Mouse (Mus musculus) erythroblast, adult 5-6 weeks (primary cell): ENCODE measurements around the gene Tjp1. TPM values are rescaled to one million over a fixed set of nuclear protein-coding genes. Genes with fewer than 3 reads are reported as not detected.

Experiments used
- ATAC-seq: replicated peaks from 2 replicates; pipeline ENCODE4 v1.8.0; 2016; ENCODE audit warnings: moderate number of reproducible peaks, mild to moderate bottlenecking, moderate TSS enrichment, inconsistent platforms; ENCODE audit not compliant: poor library complexity, low FRiP score, severe bottlenecking
- total RNA-seq, 2 experiments: library from RNA; stranded (forward) in 1 of 2; stranded (reverse) in 1 of 2; fragments of 150-400 nt in 1 of 2; fragments of 200-764, 138-1000 nt in 1 of 2; gene quantifications; 2 replicates each; pipeline versions ENCODE4 v1.2.3 to v1.2.4; 2015 to 2017; ENCODE audit warnings: low replicate concordance in 2 of 2

The Tjp1 gene
- 1.7 and 2.3 TPM in 2 replicates for total RNA-seq (2015; ENCODE audit: low replicate concordance)
- total RNA-seq (2017; ENCODE audit: low replicate concordance): 3.6 and 26.8 TPM in 2 replicates

GRCm38 (mm10) chr7:65527071-65528007 is at the start of gene Tjp1:
Tjp1 (minus strand) TSS chr7:65527781.
- no peak for ATAC-seq

GRCm38 (mm10) chr7:65577118-65577517 is 49.5 kb upstream of the Tjp1 start:
- ATAC-seq: no peak

GRCm38 (mm10) chr7:65572731-65573130 is 45.1 kb upstream of the Tjp1 start:
- no peak for ATAC-seq

GRCm38 (mm10) chr7:65570691-65571090 is 43.1 kb upstream of the Tjp1 start:
- ATAC-seq: no peak

- ATAC-seq: no peak
Measured at GRCm38 (mm10) chr7:65555996-65556395, 28.4 kb upstream of the Tjp1 start.

GRCm38 (mm10) chr7:65545741-65546140 is 18.2 kb upstream of the Tjp1 start:
- no peak for ATAC-seq

GRCm38 (mm10) chr7:65532689-65533088 is 5.1 kb upstream of the Tjp1 start:
- no peak for ATAC-seq

- no peak for ATAC-seq
Measured at GRCm38 (mm10) chr7:65523116-65523515, 4.5 kb downstream of the Tjp1 start.

- no peak for ATAC-seq
Measured at GRCm38 (mm10) chr7:65522490-65522889, 5.1 kb downstream of the Tjp1 start.

GRCm38 (mm10) chr7:65520622-65521021 is 7.0 kb downstream of the Tjp1 start:
- ATAC-seq: no peak

GRCm38 (mm10) chr7:65519788-65520563 is 7.6 kb downstream of the Tjp1 start:
- ATAC-seq: peak; percentile 49

GRCm38 (mm10) chr7:65516903-65517302 is 10.7 kb downstream of the Tjp1 start:
- no peak for ATAC-seq

GRCm38 (mm10) chr7:65513451-65514179 is 14.0 kb downstream of the Tjp1 start:
- no peak for ATAC-seq

- ATAC-seq: no peak
Measured at GRCm38 (mm10) chr7:65509357-65509756, 18.2 kb downstream of the Tjp1 start.

GRCm38 (mm10) chr7:65507341-65507740 is 20.2 kb downstream of the Tjp1 start:
- no peak for ATAC-seq

- ATAC-seq: no peak
Measured at GRCm38 (mm10) chr7:65502486-65503322, 24.9 kb downstream of the Tjp1 start.

- ATAC-seq: no peak
Measured at GRCm38 (mm10) chr7:65500746-65501145, 26.8 kb downstream of the Tjp1 start.

- ATAC-seq: no peak
Measured at GRCm38 (mm10) chr7:65497733-65498583, 29.6 kb downstream of the Tjp1 start.
